Mouse (Mus musculus): Measurements from ENCODE around the gene 1700029H14Rik.

DNA sequence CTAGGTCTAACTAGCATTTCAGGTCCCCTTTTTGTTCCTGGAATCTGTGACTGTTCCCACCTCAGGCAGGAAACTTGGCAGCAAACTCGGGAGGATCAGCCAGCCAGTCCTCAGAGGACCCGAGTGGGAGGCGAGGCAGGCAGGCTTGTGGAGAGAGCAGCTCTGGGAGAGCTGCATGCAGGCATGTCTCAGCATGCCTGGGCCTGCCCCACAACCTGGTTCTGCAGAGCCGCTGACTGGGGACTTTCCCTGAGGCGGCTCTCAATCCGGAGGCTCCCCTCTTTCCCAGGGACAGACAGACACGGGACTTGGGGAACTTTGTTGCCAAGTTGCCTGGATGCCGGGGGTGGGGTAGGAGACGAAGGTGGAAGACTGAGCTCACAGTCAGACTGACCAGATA, 13.4 kb downstream of the 1700029H14Rik start:
- TF ChIP-seq CHD2 (IDR thresholded peaks at IDR 0.05; ENCODE audit: low read depth, low read length), result no peak
- TF ChIP-seq MAFK (IDR thresholded peaks at IDR 0.05; ENCODE audit: insufficient read depth, low read depth, low read length), result no peak
- TF ChIP-seq HCFC1 (IDR thresholded peaks at IDR 0.05; ENCODE audit: borderline replicate concordance, insufficient read depth, low read length), result no peak
- TF ChIP-seq ZC3H11A (IDR thresholded peaks at IDR 0.05; ENCODE audit: borderline replicate concordance, low read depth, low read length), result no peak

All from ES-E14 (cell line).